Mouse (Mus musculus) liver, embryonic 14.5 days (tissue): Measurements from ENCODE around the gene Cmas. TPM values are rescaled to one million over a fixed set of nuclear protein-coding genes. Genes with fewer than 3 reads are reported as not detected.

Experiments used
- ATAC-seq: fragments of 200-750 bp; cut with Nextera tagmentation; 2 replicates; pipeline ENCODE4 v1.8.0; 2017; ENCODE audit warnings: moderate number of reproducible peaks, mild to moderate bottlenecking, moderate library complexity; ENCODE audit not compliant: insufficient read depth
- DNase-seq, 3 experiments: peaks; one replicate each; pipeline ENCODE4 v3.0.0-alpha.2; 2012 to 2013; ENCODE audit warnings: low read depth in 3 of 3, low spot score in 3 of 3
- H3K27ac ChIP-seq: fragments of 300-500 bp; sonication (generic); 2 replicates; pipeline ENCODE4 v1.5.1; 2014; ENCODE audit warnings: moderate library complexity, mild to moderate bottlenecking, control low read depth, inconsistent platforms
- H3K27me3 ChIP-seq: fragments of 300-500 bp; sonication (generic); 2 replicates; pipeline ENCODE4 v1.6.1; 2014; ENCODE audit warnings: mild to moderate bottlenecking, low read length, moderate library complexity; ENCODE audit not compliant: control insufficient read depth, insufficient read depth
- H3K36me3 ChIP-seq: fragments of 300-500 bp; sonication (generic); replicated peaks from 2 replicates; pipeline ENCODE4 v1.6.1; 2014; ENCODE audit warnings: low read depth; ENCODE audit not compliant: control insufficient read depth, insufficient read depth
- H3K4me1 ChIP-seq, 2 experiments: fragments of 200-500 bp in 1 of 2; fragments of 300-500 bp in 1 of 2; sonication (generic) in 1 of 2; replicated peaks; 2 replicates each; pipeline ENCODE4 v1.6.1; 2012 to 2014; ENCODE audit warnings: antibody characterized with exemption in 1 of 2, inconsistent platforms in 1 of 2, low read length in 1 of 2; ENCODE audit not compliant: control insufficient read depth in 2 of 2, insufficient read depth in 2 of 2
- H3K4me2 ChIP-seq: fragments of 300-500 bp; sonication (generic); 2 replicates; pipeline ENCODE4 v1.6.1; 2014; ENCODE audit warnings: low read depth, mild to moderate bottlenecking, control low read depth, moderate library complexity
- H3K4me3 ChIP-seq, 2 experiments: fragments of 200-500 bp in 1 of 2; fragments of 300-500 bp in 1 of 2; sonication (generic) in 1 of 2; 2 replicates each; pipeline ENCODE4 v1.5.1; 2012 to 2014; ENCODE audit warnings: low read depth in 2 of 2, low read length in 2 of 2, mild to moderate bottlenecking in 2 of 2, control low read depth in 1 of 2, inconsistent platforms in 1 of 2, moderate library complexity in 1 of 2; ENCODE audit not compliant: insufficient read depth in 1 of 2
- H3K9ac ChIP-seq: fragments of 300-500 bp; sonication (generic); replicated peaks from 2 replicates; pipeline ENCODE4 v1.6.1; 2014; ENCODE audit warnings: mild to moderate bottlenecking, control low read depth, moderate library complexity
- H3K9me3 ChIP-seq: fragments of 300-500 bp; sonication (generic); 2 replicates; pipeline ENCODE4 v1.6.1; 2016; ENCODE audit warnings: low read length, mixed read lengths; ENCODE audit not compliant: control insufficient read depth
- CTCF ChIP-seq: IDR thresholded peaks from 2 replicates; pipeline ENCODE4 v1.5.1; 2016; ENCODE audit warnings: antibody characterized with exemption, low read depth, control low read depth
- EP300 ChIP-seq: IDR thresholded peaks from 2 replicates; pipeline ENCODE4 v1.6.1; 2016; ENCODE audit warnings: antibody characterized with exemption, low read depth
- WGBS: fragments of 180-500 bp; shearing (Covaris S2); extraction: QIAGEN DNeasy Blood & Tissue Kit; methylation state at CpG from one replicate; pipeline ENCODE4 v1.1.7; 2014; ENCODE audit not compliant: insufficient replicate concordance; 5-methylcytosine and 5-hydroxymethylcytosine counted together
- polyA plus RNA-seq, 2 experiments: library from polyadenylated mRNA; depleted of rRNA in 1 of 2; stranded (reverse) in 1 of 2; unstranded in 1 of 2; fragments of >200 nt; fragmentation: Nextera tagmentation in 1 of 2; extraction: Ambion mirVana in 1 of 2; gene quantifications; 2 replicates each; pipeline versions ENCODE4 v1.2.1 to v1.2.3; 2012 to 2014

Cmas gene
- polyA plus RNA-seq, 2 experiments = 80.7 to 176 TPM

GRCm38 (mm10) chr6:142812969-142813368 lies 56.5 kb downstream of the Cmas start:
- DNase-seq (no peak), ATAC-seq (no peak)
- H3K27ac ChIP-seq = no peak overlapping the region
- TF ChIP-seq EP300 (no peak), CTCF (no peak)
- no peak overlapping the region for H3K4me3 ChIP-seq
- H3K9ac ChIP-seq = no peak overlapping the region
- H3K4me2 ChIP-seq = no peak overlapping the region
- no peaks in the 10 kb centered on the region for H3K9me3 ChIP-seq
- 46% methylated on average over 5 of the region's 5 CpGs for WGBS
- no peaks in the 10 kb centered on the region for H3K27me3 ChIP-seq
- H3K4me1 ChIP-seq = peaks cover 0 to 7% of the 10 kb centered on the region in 2 experiments; a peak in 2 of 4 replicates
- no peaks in the 10 kb centered on the region for H3K36me3 ChIP-seq

- H3K27ac ChIP-seq = no peak overlapping the region
- WGBS = 58% methylated on average over 10 of the region's 10 CpGs
- ATAC-seq = no peak
Observed at GRCm38 (mm10) chr6:142814011-142814410, 57.5 kb downstream of the Cmas start.

GRCm38 (mm10) chr6:142814495-142814921 lies 58.0 kb downstream of the Cmas start:
- H3K36me3 ChIP-seq = no peaks in the 10 kb centered on the region
- no peak overlapping the region for H3K9ac ChIP-seq
- H3K27ac ChIP-seq = no peak overlapping the region
- peak overlapping the region; percentile 21 to 35 for H3K4me3 ChIP-seq
- ATAC-seq (no peak), DNase-seq (peak; percentile 52 to 58 (median 56))
- H3K27me3 ChIP-seq = no peaks in the 10 kb centered on the region
- 6% methylated on average over 15 of the region's 15 CpGs for WGBS
- no peaks in the 10 kb centered on the region for H3K9me3 ChIP-seq
- H3K4me2 ChIP-seq = peak overlapping the region; percentile 45
- TF ChIP-seq CTCF (peak; percentile 87), EP300 (no peak)
- peaks cover 0 to 5% of the 10 kb centered on the region in 2 experiments; a peak in 2 of 4 replicates for H3K4me1 ChIP-seq

More at GRCm38 (mm10) chr6:142814011-142814410, 57.5 kb downstream of the Cmas start:
- no peak overlapping the region; a peak in 1 of 4 replicates for H3K4me3 ChIP-seq
- H3K27me3 ChIP-seq = no peaks in the 10 kb centered on the region
- TF ChIP-seq CTCF (no peak), EP300 (no peak)
- peak overlapping the region; percentile 45 for H3K4me2 ChIP-seq
- H3K36me3 ChIP-seq = no peaks in the 10 kb centered on the region
- H3K4me1 ChIP-seq = peaks cover 0 to 7% of the 10 kb centered on the region in 2 experiments; a peak in 2 of 4 replicates
- H3K9ac ChIP-seq = no peak overlapping the region
- no peak for DNase-seq
- no peaks in the 10 kb centered on the region for H3K9me3 ChIP-seq

GRCm38 (mm10) chr6:142815513-142815912 lies 59.0 kb downstream of the Cmas start:
- H3K9me3 ChIP-seq = no peaks in the 10 kb centered on the region
- H3K4me3 ChIP-seq = no peak overlapping the region
- no peak overlapping the region for H3K27ac ChIP-seq
- no peaks in the 10 kb centered on the region for H3K27me3 ChIP-seq
- DNase-seq = no peak
- TF ChIP-seq CTCF (no peak), EP300 (no peak)
- no peaks in the 10 kb centered on the region for H3K36me3 ChIP-seq
- no peak for ATAC-seq
- no peaks in the 10 kb centered on the region for H3K4me1 ChIP-seq
- WGBS = 61% methylated on average over 3 of the region's 3 CpGs
- H3K4me2 ChIP-seq = no peak overlapping the region
- H3K9ac ChIP-seq = no peak overlapping the region

- Histone ChIP-seq H3K4me1 (no peaks in the 10 kb centered on the region), H3K27ac (no peak overlapping the region), H3K4me3 (no peak overlapping the region), H3K9me3 (no peaks in the 10 kb centered on the region), H3K9ac (no peak overlapping the region), H3K27me3 (no peaks in the 10 kb centered on the region), H3K36me3 (no peaks in the 10 kb centered on the region), H3K4me2 (no peak overlapping the region)
- DNase-seq (no peak), ATAC-seq (no peak)
- no peak for TF ChIP-seq CTCF
- TF ChIP-seq EP300 = no peak
- 74% methylated on average over 10 of the region's 10 CpGs for WGBS
Observed at GRCm38 (mm10) chr6:142818306-142818705, 61.8 kb downstream of the Cmas start.
